Mouse (Mus musculus) hindbrain, embryonic 11.5 days (tissue): ENCODE data around the gene Cd86. TPM values are rescaled to one million over a fixed set of nuclear protein-coding genes. Genes with fewer than 3 reads are reported as not detected.

Experiments
- ATAC-seq: fragments of 200-750 bp; cut with Nextera tagmentation; 2 replicates; pipeline ENCODE4 v1.8.0; 2017; ENCODE audit warnings: mild to moderate bottlenecking, moderate TSS enrichment, moderate library complexity; ENCODE audit not compliant: low FRiP score
- DNase-seq: peaks from one replicate; pipeline ENCODE4 v3.0.0-alpha.2; 2015; ENCODE audit warnings: low spot score
- H3K27ac ChIP-seq: fragments of 300-500 bp; sonication (generic); 2 replicates; pipeline ENCODE4 v1.5.1; 2014; ENCODE audit warnings: mild to moderate bottlenecking, low read depth, low read length
- H3K27me3 ChIP-seq: fragments of 300-500 bp; sonication (generic); 2 replicates; pipeline ENCODE4 v1.6.1; 2014; ENCODE audit warnings: mild to moderate bottlenecking, low read length, moderate library complexity, mixed read lengths; ENCODE audit not compliant: control insufficient read depth, insufficient read depth
- H3K36me3 ChIP-seq: fragments of 300-500 bp; sonication (generic); 2 replicates; pipeline ENCODE4 v1.6.1; 2014; ENCODE audit warnings: mild to moderate bottlenecking, low read length, moderate library complexity, mixed read lengths; ENCODE audit not compliant: control insufficient read depth, insufficient read depth
- H3K4me1 ChIP-seq: fragments of 300-500 bp; sonication (generic); replicated peaks from 2 replicates; pipeline ENCODE4 v1.6.1; 2014; ENCODE audit warnings: low read length, mixed read lengths; ENCODE audit not compliant: control insufficient read depth, insufficient read depth
- H3K4me2 ChIP-seq: fragments of 300-500 bp; sonication (generic); replicated peaks from 2 replicates; pipeline ENCODE4 v1.6.1; 2014; ENCODE audit warnings: mild to moderate bottlenecking, low read depth, low read length
- H3K4me3 ChIP-seq: fragments of 300-500 bp; sonication (generic); 2 replicates; pipeline ENCODE4 v1.5.1; 2014; ENCODE audit warnings: low read depth, low read length
- H3K9ac ChIP-seq: fragments of 300-500 bp; sonication (generic); 2 replicates; pipeline ENCODE4 v1.6.1; 2014; ENCODE audit warnings: low read depth, low read length
- H3K9me3 ChIP-seq: fragments of 300-500 bp; sonication (generic); 2 replicates; pipeline ENCODE4 v1.6.1; 2016; ENCODE audit warnings: low read length; ENCODE audit not compliant: control insufficient read depth
- WGBS: fragments of 180-500 bp; shearing (Covaris S2); extraction: QIAGEN DNeasy Blood & Tissue Kit; methylation state at CpG from one replicate; pipeline ENCODE4 v1.1.7; 2014; 5-methylcytosine and 5-hydroxymethylcytosine counted together
- polyA plus RNA-seq: library from polyadenylated mRNA; unstranded; fragments of >200 nt; fragmentation: Nextera tagmentation; extraction: Ambion mirVana; gene quantifications from 2 replicates; pipeline ENCODE4 v1.2.1, GENCODE M21; 2014

Gene Cd86
- polyA plus RNA-seq, 1 experiment from 2014 or later: 1.7 TPM

- no peaks in the 10 kb centered on the region for H3K4me1 ChIP-seq
- H3K27me3 ChIP-seq: no peaks in the 10 kb centered on the region
- DNase-seq (no peak), ATAC-seq (no peak)
- H3K27ac ChIP-seq: no peak overlapping the region
- H3K4me3 ChIP-seq: no peak overlapping the region
- 68% methylated on average over 3 of the region's 3 CpGs for whole genome bisulfite sequencing
- no peak overlapping the region for H3K4me2 ChIP-seq
- no peaks in the 10 kb centered on the region for H3K9me3 ChIP-seq
- no peak overlapping the region for H3K9ac ChIP-seq
- no peaks in the 10 kb centered on the region for H3K36me3 ChIP-seq
These were observed 63.2 kb downstream of the Cd86 start for GRCm38 (mm10) chr16:36602632-36603031.

- no peaks in the 10 kb centered on the region for H3K27me3 ChIP-seq
- no peak for ATAC-seq
These were observed 67.6 kb downstream of the Cd86 start for GRCm38 (mm10) chr16:36598265-36598664.

GRCm38 (mm10) chr16:36596671-36597410 is 69.0 kb downstream of the Cd86 start:
- H3K27me3 ChIP-seq: no peaks in the 10 kb centered on the region
- 90% methylated on average over 10 of the region's 10 CpGs for WGBS
- no peak overlapping the region for H3K9ac ChIP-seq
- no peak overlapping the region for H3K4me2 ChIP-seq
- ATAC-seq (no peak), DNase-seq (no peak)
- H3K36me3 ChIP-seq: no peaks in the 10 kb centered on the region
- H3K9me3 ChIP-seq: no peaks in the 10 kb centered on the region
- no peaks in the 10 kb centered on the region for H3K4me1 ChIP-seq
- H3K4me3 ChIP-seq: no peak overlapping the region
- H3K27ac ChIP-seq: no peak overlapping the region

More at GRCm38 (mm10) chr16:36598265-36598664, 67.6 kb downstream of the Cd86 start:
- Histone ChIP-seq H3K36me3 (no peaks in the 10 kb centered on the region), H3K9me3 (no peaks in the 10 kb centered on the region), H3K4me1 (no peaks in the 10 kb centered on the region), H3K4me3 (no peak overlapping the region), H3K9ac (no peak overlapping the region), H3K27ac (no peak overlapping the region), H3K4me2 (no peak overlapping the region)
- 81% methylated on average over 4 of the region's 4 CpGs for WGBS
- no peak for DNase-seq

GRCm38 (mm10) chr16:36589898-36590297 is 76.0 kb downstream of the Cd86 start:
- H3K9me3 ChIP-seq: no peaks in the 10 kb centered on the region
- DNase-seq: no peak
- no peaks in the 10 kb centered on the region for H3K27me3 ChIP-seq
- 87% methylated on average over 1 of the region's 1 CpGs for WGBS
- H3K4me3 ChIP-seq: no peak overlapping the region
- no peaks in the 10 kb centered on the region for H3K4me1 ChIP-seq
- no peak overlapping the region for H3K27ac ChIP-seq
- ATAC-seq: no peak
- no peak overlapping the region for H3K9ac ChIP-seq
- no peak overlapping the region for H3K4me2 ChIP-seq
- H3K36me3 ChIP-seq: no peaks in the 10 kb centered on the region

- Histone ChIP-seq H3K27ac (no peak overlapping the region), H3K4me1 (no peaks in the 10 kb centered on the region), H3K27me3 (no peaks in the 10 kb centered on the region), H3K4me2 (no peak overlapping the region), H3K9me3 (no peaks in the 10 kb centered on the region), H3K9ac (no peak overlapping the region), H3K4me3 (no peak overlapping the region), H3K36me3 (no peaks in the 10 kb centered on the region)
- DNase-seq (no peak), ATAC-seq (no peak)
- 76% methylated on average over 4 of the region's 4 CpGs for WGBS
These were observed 77.9 kb downstream of the Cd86 start for GRCm38 (mm10) chr16:36587971-36588370.

- Histone ChIP-seq H3K4me3 (no peak overlapping the region), H3K4me1 (no peaks in the 10 kb centered on the region), H3K27me3 (no peaks in the 10 kb centered on the region), H3K36me3 (no peaks in the 10 kb centered on the region), H3K9me3 (no peaks in the 10 kb centered on the region), H3K9ac (no peak overlapping the region), H3K4me2 (no peak overlapping the region), H3K27ac (no peak overlapping the region)
- ATAC-seq (no peak), DNase-seq (no peak)
- 32% methylated on average over 3 of the region's 3 CpGs for WGBS
These were observed 83.8 kb downstream of the Cd86 start for GRCm38 (mm10) chr16:36582073-36582472.

- H3K9ac ChIP-seq: no peak overlapping the region
- no peaks in the 10 kb centered on the region for H3K9me3 ChIP-seq
- no peaks in the 10 kb centered on the region for H3K4me1 ChIP-seq
- H3K27me3 ChIP-seq: no peaks in the 10 kb centered on the region
- ATAC-seq (no peak), DNase-seq (no peak)
- H3K27ac ChIP-seq: no peak overlapping the region
- H3K4me2 ChIP-seq: no peak overlapping the region
- 81% methylated on average over 8 of the region's 8 CpGs for WGBS
- no peak overlapping the region for H3K4me3 ChIP-seq
- H3K36me3 ChIP-seq: no peaks in the 10 kb centered on the region
These were observed 93.9 kb downstream of the Cd86 start for GRCm38 (mm10) chr16:36571942-36572341.

GRCm38 (mm10) chr16:36561386-36562338 is 104.2 kb downstream of the Cd86 start, which contains the start of gene Casr:
Gene Casr (minus strand): TSS chr16:36562141.
- Histone ChIP-seq H3K9ac (0 out of 2 replicates have a peak within 1 kb of the TSS, but pooled peaks have one; percentile 34), H3K4me3 (peak within 1 kb of the TSS; percentile 40), H3K4me2 (peak within 1 kb of the TSS; percentile 81), H3K27me3 (peaks cover 6% of the 10 kb centered on the region), H3K27ac (no peak within 1 kb of the TSS), H3K36me3 (no peaks in the 10 kb centered on the region), H3K4me1 (peaks cover 5% of the 10 kb centered on the region), H3K9me3 (no peaks in the 10 kb centered on the region)
- DNase-seq: peak; percentile 42
- 0 out of 2 replicates have a peak, but pooled peaks have one; percentile 49 for ATAC-seq
- WGBS: 3% methylated on average over 36 of the region's 36 CpGs
